Mouse (Mus musculus): ENCODE data around the gene Prss23.

DNA sequence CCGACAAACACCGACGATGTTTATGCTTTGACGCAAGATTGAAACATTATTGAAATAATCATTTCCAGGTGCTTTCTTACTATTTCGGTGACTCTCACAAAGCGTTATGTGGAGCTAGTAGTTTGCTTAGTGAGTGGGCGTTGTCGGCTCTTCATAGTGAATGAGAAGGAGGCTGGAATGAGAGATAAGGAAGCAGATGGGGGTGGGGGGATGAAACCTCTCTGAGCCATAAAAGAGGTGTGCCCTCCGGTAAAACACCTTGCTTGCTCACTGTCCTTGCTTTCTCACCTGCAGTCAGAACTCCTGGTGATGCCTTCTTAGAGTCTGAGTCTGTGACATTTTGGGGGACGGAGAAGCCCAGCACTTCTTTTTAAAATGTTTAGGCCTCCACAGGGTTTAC, 4.8 kb downstream of the Prss23 start:
- TF ChIP-seq GATA1 (IDR thresholded peaks at IDR 0.05; ENCODE audit: low read length): no peak
- no peak for TF ChIP-seq TAL1 (IDR thresholded peaks at IDR 0.05; ENCODE audit: low read length)

Data from erythroblast, embryonic 14.5 days (primary cell).